Mouse (Mus musculus): ENCODE data around the gene Lyve1.
"Not testable (repeated sequence)": the region's sequence is repeated elsewhere in the genome, so short reads cannot be mapped to it uniquely, and the experiment has no call there.

Gene Lyve1

GRCm38 (mm10) chr7:110862751-110863289, at the start of gene Lyve1:
Gene Lyve1 (minus strand): TSS chr7:110863239.
- DNase-seq (ENCODE audit: extremely low read depth, insufficient read length, low spot score) = no peak

DNA sequence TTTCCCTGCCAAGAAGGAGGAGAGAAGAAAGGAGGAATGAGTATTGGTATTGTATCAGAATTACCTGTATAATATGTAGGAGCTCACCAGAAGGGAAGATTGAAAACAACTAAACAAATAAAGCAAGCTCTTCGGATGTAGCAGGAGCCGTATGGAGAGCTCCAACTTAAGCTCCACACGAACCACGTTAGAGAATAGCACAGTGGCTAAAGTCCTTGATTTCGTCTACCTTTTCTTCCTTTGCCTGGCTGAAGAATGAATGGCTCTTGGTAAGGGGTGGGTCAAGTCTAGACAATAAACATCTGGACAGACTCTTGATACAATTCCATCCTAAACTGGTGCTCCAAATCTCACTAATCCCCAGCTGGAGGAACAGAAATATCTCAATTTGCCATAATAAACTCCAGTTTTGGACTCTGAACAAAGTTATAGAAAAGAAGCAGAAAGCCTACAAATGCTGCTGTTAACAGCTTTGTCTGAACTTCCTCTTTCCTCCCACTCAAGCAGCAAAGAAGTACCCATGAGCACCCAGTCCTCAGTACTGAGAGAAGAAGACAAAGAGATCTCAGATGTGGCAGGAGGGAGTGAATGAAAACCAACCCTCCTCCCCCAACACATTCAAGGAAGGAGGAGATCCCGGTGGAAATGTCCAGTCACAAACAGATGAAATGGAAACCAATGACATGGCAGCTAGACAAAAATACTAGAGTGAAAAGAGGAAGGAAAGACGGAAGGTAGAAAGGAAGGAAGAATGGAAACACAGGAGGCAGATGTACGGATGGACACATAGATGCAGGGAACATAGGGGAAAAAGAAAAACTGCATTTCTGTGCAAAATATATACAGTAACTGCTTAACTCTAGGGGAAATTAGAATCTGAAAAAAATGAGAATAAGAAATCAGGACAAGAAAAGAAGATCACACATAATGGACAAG, 45.4 kb upstream of the Lyve1 start:
- DNase-seq (ENCODE audit: extremely low read depth, insufficient read length, low spot score) = no peak

GRCm38 (mm10) chr7:110906566-110906965, 43.5 kb upstream of the Lyve1 start:
- no peak for DNase-seq (ENCODE audit: extremely low read depth, insufficient read length, low spot score)

GRCm38 (mm10) chr7:110903226-110903625, 40.2 kb upstream of the Lyve1 start:
- no peak for DNase-seq (ENCODE audit: extremely low read depth, insufficient read length, low spot score)

GRCm38 (mm10) chr7:110897202-110897601, 34.2 kb upstream of the Lyve1 start:
- no peak for DNase-seq (ENCODE audit: extremely low read depth, insufficient read length, low spot score)

DNA sequence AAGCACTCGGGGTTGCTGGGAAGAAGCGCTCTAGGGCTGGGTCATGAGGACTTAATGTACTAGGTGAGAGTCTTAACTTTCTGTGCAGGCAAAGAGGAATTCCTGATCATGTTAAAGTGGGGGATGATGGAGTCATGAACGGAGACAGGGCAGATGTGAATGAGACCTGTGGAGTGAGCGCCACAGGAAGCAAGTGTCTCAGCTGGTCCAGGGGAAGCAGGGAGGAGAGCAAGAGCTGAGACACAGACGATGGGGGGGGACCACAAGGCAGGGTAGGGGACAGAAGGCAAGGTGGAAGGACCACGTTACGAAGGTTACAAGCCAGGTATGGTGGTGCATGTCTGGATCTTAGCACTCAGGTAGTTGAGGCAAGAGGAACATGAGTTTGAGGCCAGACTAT, 33.4 kb upstream of the Lyve1 start:
- DNase-seq (ENCODE audit: extremely low read depth, insufficient read length, low spot score) = no peak

GRCm38 (mm10) chr7:110895772-110896171, 32.7 kb upstream of the Lyve1 start:
- DNase-seq (ENCODE audit: extremely low read depth, insufficient read length, low spot score) = not testable (repeated sequence)

DNA sequence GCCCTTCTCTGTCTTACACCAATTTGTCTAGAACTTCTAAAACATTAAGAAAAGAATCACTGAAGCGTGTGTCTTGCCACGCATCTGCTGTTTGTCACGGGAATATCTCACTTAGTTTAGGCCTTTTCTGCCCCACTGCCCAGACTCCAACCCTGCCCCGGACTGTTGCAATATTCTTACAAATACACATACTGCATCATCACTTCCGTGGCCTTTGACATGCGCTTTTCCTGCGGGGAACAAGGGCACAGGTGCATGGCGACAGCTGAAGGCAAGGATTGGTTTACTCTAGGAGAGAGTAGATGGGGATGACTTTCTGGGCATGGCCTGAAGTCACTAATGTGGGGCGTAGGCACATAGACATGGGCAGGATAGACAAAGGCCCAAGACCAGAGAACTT, 31.6 kb upstream of the Lyve1 start:
- no peak for DNase-seq (ENCODE audit: extremely low read depth, insufficient read length, low spot score)

DNA sequence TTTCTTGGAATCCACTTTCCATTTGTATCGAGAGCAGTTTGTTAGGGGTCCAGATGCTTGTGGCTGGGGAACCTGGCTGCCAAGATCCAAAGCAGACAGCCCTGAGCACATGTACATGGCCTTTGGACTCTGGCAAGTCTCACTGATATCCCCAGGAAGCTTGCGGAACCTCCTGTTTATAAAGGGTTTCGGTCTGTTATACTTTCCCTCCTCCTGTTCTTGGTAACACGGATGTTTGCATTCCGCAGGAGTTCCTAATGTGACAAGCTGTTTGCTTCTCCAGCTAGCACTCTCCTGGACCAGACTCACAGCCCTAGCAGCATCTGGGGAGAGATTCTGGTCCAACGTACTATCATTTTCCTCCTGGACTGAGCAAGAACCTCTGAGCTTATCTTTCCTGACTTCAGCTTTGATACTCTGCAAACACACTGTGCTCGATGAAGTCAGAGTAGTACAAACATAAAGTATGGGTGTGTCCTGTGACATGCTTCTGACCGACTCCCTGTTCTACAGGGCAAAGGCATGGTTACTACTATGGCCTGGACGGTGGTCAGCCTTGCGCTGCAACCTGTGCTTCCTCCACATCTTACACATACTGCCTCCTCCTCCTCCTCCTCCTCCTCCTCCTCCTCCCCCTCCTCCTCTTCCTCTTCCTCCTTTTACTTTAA, 31.0 kb upstream of the Lyve1 start:
- no peak for DNase-seq (ENCODE audit: extremely low read depth, insufficient read length, low spot score)

DNA sequence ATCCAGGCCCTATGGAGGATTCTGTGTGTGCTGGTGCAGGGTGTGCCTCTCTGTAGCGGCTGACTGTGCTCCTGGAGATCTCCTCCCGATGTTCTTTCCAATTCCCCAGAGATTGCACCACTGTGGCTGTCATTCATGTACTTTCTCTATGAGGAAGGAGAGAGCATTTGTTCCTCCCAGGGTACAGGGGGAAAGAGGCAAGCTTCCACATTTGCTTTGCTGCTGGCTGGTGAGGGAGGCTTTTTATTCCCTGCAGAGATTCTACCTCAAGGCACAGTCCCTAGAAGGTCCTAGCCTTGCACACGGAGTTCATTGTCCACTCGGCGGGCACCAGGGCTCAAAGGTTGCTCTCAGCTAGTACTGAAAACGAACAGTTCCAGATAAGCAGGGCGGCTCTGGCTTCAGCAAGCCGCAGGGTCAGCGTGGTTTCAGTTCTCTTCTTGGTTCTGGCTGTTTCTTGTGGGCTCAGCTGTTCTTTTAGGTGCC, 28.5 kb upstream of the Lyve1 start:
- no peak for DNase-seq (ENCODE audit: extremely low read depth, insufficient read length, low spot score)

- no peak for DNase-seq (ENCODE audit: extremely low read depth, insufficient read length, low spot score)
These were observed 18.8 kb upstream of the Lyve1 start for GRCm38 (mm10) chr7:110881746-110882333.

DNA sequence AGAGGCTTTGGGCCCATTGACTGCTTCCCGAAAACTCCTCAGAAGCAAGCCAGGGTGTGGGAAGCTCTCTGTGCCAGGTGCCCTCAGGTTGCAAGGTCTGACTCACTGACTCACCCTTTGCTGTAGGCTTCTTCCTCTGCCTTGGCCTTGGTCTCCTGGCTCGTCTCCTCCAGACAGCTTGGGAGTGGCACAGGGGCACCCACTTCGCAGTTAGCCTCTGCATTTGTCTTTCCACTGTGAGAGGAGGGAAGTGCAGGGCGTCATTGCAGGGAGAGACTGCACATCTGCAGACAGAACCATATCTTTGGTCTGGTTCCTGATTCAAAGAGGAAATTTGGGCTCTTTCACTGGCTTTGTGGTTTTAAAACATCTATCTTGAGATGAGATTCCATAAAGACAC, 15.0 kb upstream of the Lyve1 start:
- no peak for DNase-seq (ENCODE audit: extremely low read depth, insufficient read length, low spot score)

GRCm38 (mm10) chr7:110876965-110877364, 13.9 kb upstream of the Lyve1 start:
- no peak for DNase-seq (ENCODE audit: extremely low read depth, insufficient read length, low spot score)

GRCm38 (mm10) chr7:110868807-110869206, 5.8 kb upstream of the Lyve1 start:
- no peak for DNase-seq (ENCODE audit: extremely low read depth, insufficient read length, low spot score)

DNA sequence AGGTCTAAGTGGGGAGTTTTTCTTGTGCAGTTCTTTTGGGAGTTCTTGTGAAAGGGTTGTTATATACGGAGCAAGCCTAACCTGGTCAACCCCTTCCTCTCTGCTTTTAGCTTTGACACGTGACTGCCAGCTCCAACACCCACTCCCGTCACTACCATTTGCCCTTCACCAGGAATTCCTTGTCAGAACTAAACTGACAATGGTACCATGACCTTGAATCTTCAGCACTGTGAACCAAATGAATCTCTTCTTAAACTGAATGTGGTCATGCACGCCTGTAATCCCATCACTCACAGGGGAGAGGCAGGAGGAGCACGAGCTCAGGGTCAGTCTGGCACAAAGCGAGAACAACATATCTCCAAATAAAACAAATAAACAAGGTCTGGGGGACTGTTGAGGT, 4.1 kb upstream of the Lyve1 start:
- no peak for DNase-seq (ENCODE audit: extremely low read depth, insufficient read length, low spot score)

DNA sequence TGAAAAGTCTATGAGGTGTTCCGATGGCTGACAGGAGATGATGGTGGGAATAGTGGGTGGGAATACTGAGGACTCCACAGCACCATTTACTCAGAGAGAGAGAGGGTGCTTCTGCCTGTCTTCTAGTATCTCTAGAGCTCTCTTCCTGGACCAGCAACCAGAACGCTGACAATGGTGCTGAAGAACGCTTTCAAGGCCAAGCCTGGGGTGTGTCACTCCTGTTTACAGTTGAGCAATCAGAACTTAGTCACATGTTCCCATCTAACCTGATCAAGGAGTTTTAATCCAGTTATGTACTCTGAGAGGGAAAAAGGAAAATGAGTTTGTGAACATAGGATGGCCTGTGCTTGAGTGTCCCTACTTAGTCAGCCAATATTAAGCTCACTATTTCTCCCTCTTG, 3.0 kb upstream of the Lyve1 start:
- DNase-seq (ENCODE audit: extremely low read depth, insufficient read length, low spot score) = no peak

DNA sequence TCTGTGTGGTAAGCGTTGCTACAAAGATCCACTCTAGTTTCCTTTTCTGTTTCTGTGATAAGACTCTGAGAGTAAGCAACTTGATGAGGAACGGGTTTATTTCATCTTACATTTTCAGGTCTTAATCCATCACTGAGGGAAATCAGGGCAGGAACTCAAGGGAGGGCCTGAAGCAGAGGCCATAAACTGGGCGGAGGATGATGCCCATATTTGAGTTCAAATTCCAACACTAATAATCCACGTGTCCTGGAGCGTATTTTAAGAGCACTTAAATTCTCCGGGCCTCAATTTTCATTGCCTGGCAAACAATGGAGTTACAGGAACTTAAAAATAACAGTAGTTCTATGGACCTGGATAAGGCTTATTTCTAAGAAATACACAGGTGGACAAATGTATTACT, 2.5 kb upstream of the Lyve1 start:
- DNase-seq (ENCODE audit: extremely low read depth, insufficient read length, low spot score) = no peak

GRCm38 (mm10) chr7:110865038-110865437, 2.0 kb upstream of the Lyve1 start:
- no peak for DNase-seq (ENCODE audit: extremely low read depth, insufficient read length, low spot score)

DNA sequence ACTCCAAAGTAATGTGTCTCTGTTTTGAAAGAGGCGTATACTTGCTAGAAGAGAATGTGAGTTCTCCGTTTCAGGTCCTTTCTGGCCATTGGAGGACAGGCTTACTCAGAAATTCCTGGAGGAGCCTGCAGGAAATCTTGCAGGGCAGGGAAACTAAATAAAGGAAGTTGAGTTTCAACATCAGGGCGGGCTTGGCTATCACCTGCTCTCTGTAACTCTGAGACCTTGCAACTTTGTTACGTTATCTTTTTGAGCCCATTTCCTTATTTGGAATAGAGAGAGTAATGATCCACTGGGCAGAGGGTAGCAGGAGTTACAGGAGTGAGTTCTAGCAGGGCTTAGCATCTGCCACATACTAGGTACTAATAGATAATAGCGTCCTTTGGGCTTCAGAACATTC, 2.9 kb downstream of the Lyve1 start:
- DNase-seq (ENCODE audit: extremely low read depth, insufficient read length, low spot score) = no peak

- no peak for DNase-seq (ENCODE audit: extremely low read depth, insufficient read length, low spot score)
These were observed 7.4 kb downstream of the Lyve1 start for GRCm38 (mm10) chr7:110855604-110856003.

DNA sequence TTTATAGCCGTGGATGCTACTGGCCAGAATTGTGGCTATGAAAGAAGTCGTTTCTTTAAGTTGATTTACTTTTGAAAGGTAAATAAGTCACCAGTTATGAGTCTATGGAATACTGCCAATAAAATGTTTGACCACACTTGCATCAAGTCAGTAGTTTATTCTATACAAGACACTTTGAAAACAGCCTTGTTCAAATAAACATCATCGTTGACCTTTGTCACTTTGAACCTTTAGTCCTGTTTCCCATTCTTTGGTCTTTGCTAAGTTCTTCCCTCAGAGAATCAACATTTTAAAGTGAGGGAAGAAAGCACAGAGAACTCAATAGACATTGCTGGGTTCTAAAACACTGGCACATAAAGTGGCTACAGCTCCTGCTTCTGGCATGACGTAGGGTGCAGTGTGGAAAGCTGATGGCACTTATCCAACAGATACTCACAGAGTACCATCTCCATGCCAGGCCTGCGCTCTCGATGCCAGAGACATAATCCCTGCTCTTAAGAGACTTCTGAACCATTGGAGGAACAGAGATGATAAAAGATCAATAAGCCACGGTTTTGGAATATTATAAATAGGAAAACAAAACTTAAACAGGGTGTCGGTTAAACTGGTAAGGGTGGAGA, 8.0 kb downstream of the Lyve1 start:
- no peak for DNase-seq (ENCODE audit: extremely low read depth, insufficient read length, low spot score)
